Mouse (Mus musculus) fibroblast of lung, adult 2 months (primary cell): ENCODE measurements around the gene Gm9922.

ENCODE experiments used
- DNase-seq: peaks from one replicate; pipeline ENCODE4 v3.0.0-alpha.2; 2011; ENCODE audit warnings: low read depth

Gm9922 gene

GRCm38 (mm10) chr14:101729237-101729971 lies at the start of gene Gm9922, which contains the start of gene Lmo7:
Gene Gm9922 (minus strand): TSS chr14:101729814.
Gene Lmo7 (plus strand): TSS chr14:101729957.
- DNase-seq: no peak

GRCm38 (mm10) chr14:101778426-101778825 lies 48.8 kb upstream of the Gm9922 start:
- no peak for DNase-seq

- DNase-seq: no peak
Observed at GRCm38 (mm10) chr14:101777129-101777493, 47.5 kb upstream of the Gm9922 start.

GRCm38 (mm10) chr14:101776296-101777128 lies 46.9 kb upstream of the Gm9922 start:
- DNase-seq: no peak

- no peak for DNase-seq
Observed at GRCm38 (mm10) chr14:101774631-101775030, 45.0 kb upstream of the Gm9922 start.

GRCm38 (mm10) chr14:101771756-101772155 lies 42.1 kb upstream of the Gm9922 start:
- no peak for DNase-seq

GRCm38 (mm10) chr14:101771336-101771735 lies 41.7 kb upstream of the Gm9922 start:
- DNase-seq: no peak

GRCm38 (mm10) chr14:101763762-101764295 lies 34.2 kb upstream of the Gm9922 start:
- no peak for DNase-seq

GRCm38 (mm10) chr14:101762267-101762666 lies 32.7 kb upstream of the Gm9922 start:
- no peak for DNase-seq

GRCm38 (mm10) chr14:101755425-101755824 lies 25.8 kb upstream of the Gm9922 start:
- DNase-seq: no peak

GRCm38 (mm10) chr14:101750910-101751309 lies 21.3 kb upstream of the Gm9922 start:
- no peak for DNase-seq

- DNase-seq: no peak
Observed at GRCm38 (mm10) chr14:101748436-101748835, 18.8 kb upstream of the Gm9922 start.

GRCm38 (mm10) chr14:101747811-101748210 lies 18.2 kb upstream of the Gm9922 start:
- no peak for DNase-seq

GRCm38 (mm10) chr14:101746635-101747034 lies 17.0 kb upstream of the Gm9922 start:
- peak; percentile 53 for DNase-seq

GRCm38 (mm10) chr14:101737501-101737900 lies 7.9 kb upstream of the Gm9922 start:
- DNase-seq: no peak

- DNase-seq: no peak
Observed at GRCm38 (mm10) chr14:101733542-101734303, 4.1 kb upstream of the Gm9922 start.

- no peak for DNase-seq
Observed at GRCm38 (mm10) chr14:101729972-101730692, 518 bp upstream of the Gm9922 start.

GRCm38 (mm10) chr14:101714414-101714813 lies 15.2 kb downstream of the Gm9922 start:
- DNase-seq: no peak

- no peak for DNase-seq
Observed at GRCm38 (mm10) chr14:101707088-101707487, 22.5 kb downstream of the Gm9922 start.

- no peak for DNase-seq
Observed at GRCm38 (mm10) chr14:101704479-101704878, 25.1 kb downstream of the Gm9922 start.

- DNase-seq: no peak
Observed at GRCm38 (mm10) chr14:101688406-101688805, 41.2 kb downstream of the Gm9922 start.
